Mouse (Mus musculus): ENCODE measurements around the gene Prrx1.
A peak's percentile ranks its signal among the peaks of the same experiment; 100 is the strongest.

Gene Prrx1

GRCm38 (mm10) chr1:163313101-163313773, at the start of gene Prrx1:
Gene Prrx1 (minus strand): TSS chr1:163313710.
- DNase-seq = no peak

- peak; percentile 8 to 10 for DNase-seq
Observed at GRCm38 (mm10) chr1:163362202-163362601, 48.7 kb upstream of the Prrx1 start.

- DNase-seq = no peak
Observed at GRCm38 (mm10) chr1:163361376-163361775, 47.9 kb upstream of the Prrx1 start.

GRCm38 (mm10) chr1:163360796-163361195, 47.3 kb upstream of the Prrx1 start:
- no peak for DNase-seq

GRCm38 (mm10) chr1:163359521-163359920, 46.0 kb upstream of the Prrx1 start:
- no peak for DNase-seq

- DNase-seq = no peak
Observed at GRCm38 (mm10) chr1:163358165-163358564, 44.7 kb upstream of the Prrx1 start.

GRCm38 (mm10) chr1:163357733-163358132, 44.2 kb upstream of the Prrx1 start:
- DNase-seq = no peak

GRCm38 (mm10) chr1:163356167-163356566, 42.7 kb upstream of the Prrx1 start:
- no peak for DNase-seq

- DNase-seq = no peak
Observed at GRCm38 (mm10) chr1:163355626-163356156, 42.2 kb upstream of the Prrx1 start.

- DNase-seq = no peak
Observed at GRCm38 (mm10) chr1:163350988-163351387, 37.5 kb upstream of the Prrx1 start.

- no peak for DNase-seq
Observed at GRCm38 (mm10) chr1:163345541-163345940, 32.0 kb upstream of the Prrx1 start.

- DNase-seq = no peak
Observed at GRCm38 (mm10) chr1:163344931-163345330, 31.4 kb upstream of the Prrx1 start.

- DNase-seq = no peak
Observed at GRCm38 (mm10) chr1:163339219-163339561, 25.7 kb upstream of the Prrx1 start.

GRCm38 (mm10) chr1:163338525-163339218, 25.2 kb upstream of the Prrx1 start:
- no peak for DNase-seq

- DNase-seq = no peak
Observed at GRCm38 (mm10) chr1:163337821-163338220, 24.3 kb upstream of the Prrx1 start.

- no peak for DNase-seq
Observed at GRCm38 (mm10) chr1:163327279-163327678, 13.8 kb upstream of the Prrx1 start.

GRCm38 (mm10) chr1:163319669-163320571, 6.4 kb upstream of the Prrx1 start:
- no peak for DNase-seq

- DNase-seq = no peak
Observed at GRCm38 (mm10) chr1:163316920-163317319, 3.4 kb upstream of the Prrx1 start.

GRCm38 (mm10) chr1:163314829-163315301, 1.4 kb upstream of the Prrx1 start:
- DNase-seq = no peak

GRCm38 (mm10) chr1:163313921-163314725, 613 bp upstream of the Prrx1 start:
- no peak for DNase-seq

- no peak for DNase-seq
Observed at GRCm38 (mm10) chr1:163311861-163312811, 1.4 kb downstream of the Prrx1 start.
